Mouse (Mus musculus) small intestine, adult 2 months (tissue): ENCODE measurements around the gene Bms1. TPM values are rescaled to one million over a fixed set of nuclear protein-coding genes. Genes with fewer than 3 reads are reported as not detected.

ENCODE experiments used
- H3K27ac ChIP-seq: fragments of 200-500 bp; 2 replicates; pipeline ENCODE4 v1.5.1; 2012; ENCODE audit warnings: low read depth, low read length, control low read depth, inconsistent platforms; ENCODE audit not compliant: insufficient read depth
- H3K27me3 ChIP-seq: fragments of 200-500 bp; 2 replicates; pipeline ENCODE4 v1.6.1; 2012; ENCODE audit warnings: mild to moderate bottlenecking, moderate library complexity, low read length, inconsistent platforms; ENCODE audit not compliant: control insufficient read depth, insufficient read depth
- H3K36me3 ChIP-seq: fragments of 200-500 bp; 2 replicates; pipeline ENCODE4 v1.6.1; 2012; ENCODE audit warnings: mild to moderate bottlenecking, low read length, control low read depth, inconsistent platforms; ENCODE audit not compliant: control insufficient read depth, insufficient read depth
- H3K4me1 ChIP-seq: fragments of 200-500 bp; 2 replicates; pipeline ENCODE4 v1.6.1; 2012; ENCODE audit warnings: low read length, inconsistent platforms, mixed read lengths; ENCODE audit not compliant: control insufficient read depth, insufficient read depth, insufficient read length
- H3K4me3 ChIP-seq: fragments of 200-500 bp; 2 replicates; pipeline ENCODE4 v1.5.1; 2012; ENCODE audit warnings: low read depth, mild to moderate bottlenecking, control low read depth, inconsistent platforms, low read length, moderate library complexity
- CTCF ChIP-seq: fragments of 200-500 bp; IDR thresholded peaks from 2 replicates; pipeline ENCODE4 v1.5.1; 2012; ENCODE audit warnings: low read depth, mild to moderate bottlenecking, control low read depth, inconsistent platforms, low read length, moderate library complexity, mixed read lengths; ENCODE audit not compliant: insufficient replicate concordance, insufficient read length; ENCODE audit errors: extremely low read depth
- POLR2A ChIP-seq: fragments of 200-500 bp; IDR thresholded peaks from 2 replicates; pipeline ENCODE4 v1.6.1; 2012; ENCODE audit warnings: low read depth, mild to moderate bottlenecking, control low read depth, inconsistent platforms, low read length, moderate library complexity
- WGBS: fragments of 180-500 bp; shearing (Covaris S2); methylation state at CpG from one replicate; pipeline ENCODE4 v1.1.7; 2018; 5-methylcytosine and 5-hydroxymethylcytosine counted together
- polyA plus RNA-seq: library from polyadenylated mRNA; depleted of rRNA; stranded (reverse); fragments of >200 nt; gene quantifications from 2 replicates; pipeline ENCODE4 v1.2.3, GENCODE M21; 2012

The Bms1 gene
- polyA plus RNA-seq, 1 experiment, result 1.4 TPM

DNA sequence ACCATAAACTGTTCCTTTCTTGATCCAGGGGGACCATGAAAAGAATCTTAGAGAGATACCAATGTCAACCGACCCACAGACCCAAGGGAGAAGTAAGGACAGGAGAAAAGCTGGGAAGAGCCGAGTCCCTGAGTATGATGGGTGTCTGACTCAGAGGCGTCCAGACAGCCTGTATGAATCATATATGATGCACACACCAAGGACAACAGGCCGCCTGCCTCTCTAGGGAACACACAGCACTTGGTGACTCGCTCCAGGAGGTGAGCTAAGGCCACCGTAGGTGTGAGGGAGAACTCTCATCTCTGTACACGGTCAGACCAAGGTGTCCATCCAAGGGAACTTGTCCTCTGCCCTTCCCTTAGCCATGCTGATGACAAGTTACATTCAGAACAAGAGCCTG is 51.8 kb downstream of the Bms1 start:
- Histone ChIP-seq H3K27ac (no peak overlapping the region), H3K27me3 (no peaks in the 10 kb centered on the region), H3K36me3 (no peaks in the 10 kb centered on the region), H3K4me1 (no peaks in the 10 kb centered on the region), H3K4me3 (no peak overlapping the region)
- TF ChIP-seq POLR2A, result no peak
- TF ChIP-seq CTCF, result no peak
- WGBS, result 71% methylated on average over 7 of the region's 7 CpGs

DNA sequence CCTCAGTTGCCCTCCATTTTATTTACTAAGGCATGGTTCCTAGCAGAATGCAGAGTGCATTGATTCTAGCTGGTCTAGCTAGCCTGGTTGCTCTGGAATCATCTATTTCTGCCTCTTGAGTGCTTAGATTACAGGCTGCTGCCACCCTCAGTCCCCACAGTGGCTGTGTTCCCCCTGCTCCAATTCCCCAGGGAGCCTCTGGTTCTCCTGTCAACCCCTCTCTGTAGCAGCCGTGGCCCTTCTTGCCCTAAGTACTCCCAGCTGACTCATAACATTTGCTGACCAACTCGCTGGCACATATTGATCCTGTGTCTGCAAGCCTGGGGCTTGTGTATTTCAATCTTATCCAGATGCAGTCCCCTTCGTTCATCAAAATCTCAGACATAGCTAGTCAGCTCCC is 53.1 kb downstream of the Bms1 start:
- WGBS, result 41% methylated on average over 3 of the region's 3 CpGs
- no peaks in the 10 kb centered on the region for H3K4me1 ChIP-seq
- H3K36me3 ChIP-seq, result no peaks in the 10 kb centered on the region
- H3K27me3 ChIP-seq, result no peaks in the 10 kb centered on the region
- no peak overlapping the region for H3K4me3 ChIP-seq
- no peak for TF ChIP-seq CTCF
- no peak for TF ChIP-seq POLR2A
- no peak overlapping the region for H3K27ac ChIP-seq

DNA sequence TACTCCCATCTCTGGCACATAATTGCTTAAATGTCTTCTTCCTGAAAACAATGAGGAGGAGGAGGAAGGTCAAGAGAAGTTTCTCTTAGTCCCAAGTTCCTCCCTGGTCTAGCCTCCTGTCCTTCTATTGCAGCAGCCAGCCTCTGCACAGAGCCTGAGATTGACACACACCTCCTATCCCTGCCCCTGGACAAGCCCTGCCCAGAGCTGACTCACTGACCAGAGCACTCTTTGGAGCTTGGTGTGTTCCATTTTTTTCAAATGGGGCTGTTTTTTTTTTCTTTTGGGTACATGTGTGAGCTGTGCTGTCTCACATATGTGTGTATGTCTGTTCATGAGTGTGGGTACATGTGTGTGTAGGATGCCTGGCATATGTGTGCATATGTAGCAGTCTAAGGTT is 53.5 kb downstream of the Bms1 start:
- TF ChIP-seq POLR2A, result no peak
- no peak for TF ChIP-seq CTCF
- H3K4me3 ChIP-seq, result no peak overlapping the region
- no peaks in the 10 kb centered on the region for H3K36me3 ChIP-seq
- no peak overlapping the region for H3K27ac ChIP-seq
- H3K27me3 ChIP-seq, result no peaks in the 10 kb centered on the region
- no peaks in the 10 kb centered on the region for H3K4me1 ChIP-seq

DNA sequence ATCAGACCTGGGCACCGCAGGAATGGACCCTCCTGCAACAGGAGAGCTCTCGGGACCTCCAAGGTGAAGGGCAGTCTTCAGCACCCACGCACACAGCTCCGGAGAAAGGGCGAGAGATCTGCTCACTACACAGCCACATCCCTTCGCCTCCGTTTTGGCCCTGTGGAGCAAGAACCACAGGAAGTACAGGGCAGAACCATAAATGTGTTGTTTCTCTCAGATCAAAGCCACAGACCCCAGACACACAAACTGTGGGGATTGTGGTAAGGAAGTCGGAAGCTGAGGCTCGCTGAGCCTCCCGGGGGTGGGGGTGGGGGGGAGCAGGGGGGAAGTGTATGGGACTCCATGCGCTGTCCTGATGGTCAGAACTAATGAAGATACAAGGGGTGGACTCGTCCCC is 68.9 kb downstream of the Bms1 start:
- Histone ChIP-seq H3K27me3 (no peaks in the 10 kb centered on the region), H3K4me3 (no peak overlapping the region), H3K27ac (no peak overlapping the region), H3K36me3 (no peaks in the 10 kb centered on the region), H3K4me1 (no peaks in the 10 kb centered on the region)
- TF ChIP-seq POLR2A, result no peak
- TF ChIP-seq CTCF, result no peak
- WGBS, result 76% methylated on average over 12 of the region's 12 CpGs

DNA sequence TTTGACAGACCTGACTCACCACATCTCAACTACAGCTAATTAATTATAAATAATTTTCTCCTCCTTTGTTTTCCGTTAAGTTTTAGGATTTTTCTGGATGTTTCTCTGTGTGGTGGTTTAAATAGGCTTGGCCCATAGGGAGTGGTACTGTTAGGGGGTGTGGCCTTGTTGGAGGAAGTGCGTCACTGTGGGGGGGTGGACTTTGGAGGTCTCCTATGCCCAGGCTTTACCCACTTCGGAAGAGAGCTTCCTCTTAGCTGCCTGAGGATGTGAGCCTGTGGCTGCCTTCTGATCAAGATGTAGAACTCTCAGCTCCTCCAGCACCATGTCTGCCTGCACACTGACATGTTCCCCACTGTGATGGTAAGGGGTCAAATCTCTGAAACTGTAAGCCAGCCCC is 71.1 kb downstream of the Bms1 start:
- Histone ChIP-seq H3K4me1 (no peaks in the 10 kb centered on the region), H3K27ac (no peak overlapping the region), H3K36me3 (no peaks in the 10 kb centered on the region), H3K4me3 (no peak overlapping the region), H3K27me3 (no peaks in the 10 kb centered on the region)
- WGBS, result 58% methylated on average over 3 of the region's 3 CpGs
- TF ChIP-seq POLR2A, result no peak
- no peak for TF ChIP-seq CTCF

DNA sequence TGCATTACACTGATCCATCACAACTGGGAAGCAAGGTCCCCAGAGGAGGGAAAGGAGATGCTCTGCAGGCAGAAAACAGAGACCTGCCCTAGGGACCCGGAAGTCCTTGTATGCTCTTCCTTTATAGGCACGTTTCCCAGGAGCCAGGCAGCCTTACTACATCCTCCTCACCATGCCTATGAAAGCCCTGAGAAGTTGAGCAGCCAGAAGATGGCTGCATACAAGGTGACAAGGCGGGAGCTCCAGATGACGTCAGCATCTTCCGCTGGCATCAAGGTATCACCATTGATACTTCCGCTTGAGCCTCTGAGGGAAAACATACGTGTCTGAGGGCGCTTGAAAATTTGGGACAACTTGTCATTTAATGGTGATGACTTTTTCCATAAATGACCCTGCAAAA is 72.0 kb downstream of the Bms1 start:
- Histone ChIP-seq H3K27ac (no peak overlapping the region), H3K4me3 (no peak overlapping the region), H3K27me3 (no peaks in the 10 kb centered on the region), H3K4me1 (no peaks in the 10 kb centered on the region), H3K36me3 (no peaks in the 10 kb centered on the region)
- TF ChIP-seq CTCF, result no peak
- TF ChIP-seq POLR2A, result no peak
- 81% methylated on average over 8 of the region's 8 CpGs for WGBS

DNA sequence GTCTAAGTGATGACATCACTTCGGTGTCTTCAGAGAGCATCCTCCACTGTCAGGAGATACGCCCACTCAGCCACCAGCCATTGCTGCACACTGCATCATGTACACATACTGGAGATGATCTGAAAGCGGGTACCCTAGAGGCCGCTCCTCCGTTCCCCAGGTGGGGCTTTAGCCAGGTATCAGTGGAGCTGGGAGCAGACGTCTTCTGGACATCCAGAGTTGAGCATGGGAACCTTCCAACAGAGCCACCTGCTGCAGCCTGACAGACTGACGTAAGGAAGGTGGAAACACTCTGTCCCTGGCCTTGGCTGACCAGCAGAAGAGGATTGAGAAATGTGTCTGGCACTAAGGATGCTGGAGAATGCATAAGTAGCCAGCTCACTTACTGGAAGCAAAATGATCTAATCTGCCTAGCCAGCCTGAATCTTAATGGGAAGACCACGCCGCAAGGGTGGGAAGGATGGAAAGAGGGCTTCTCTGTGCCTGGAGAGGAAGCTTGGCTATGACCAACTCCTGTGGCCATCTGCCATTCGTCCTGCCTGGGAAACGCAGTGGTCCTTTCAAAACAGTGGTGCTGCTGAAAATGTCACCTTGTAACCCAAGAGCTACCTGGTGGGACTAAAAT is 77.3 kb downstream of the Bms1 start:
- H3K36me3 ChIP-seq, result no peaks in the 10 kb centered on the region
- no peak overlapping the region for H3K27ac ChIP-seq
- H3K4me3 ChIP-seq, result no peak overlapping the region
- TF ChIP-seq CTCF, result no peak
- TF ChIP-seq POLR2A, result no peak
- H3K4me1 ChIP-seq, result no peaks in the 10 kb centered on the region
- WGBS, result 87% methylated on average over 11 of the region's 11 CpGs
- no peaks in the 10 kb centered on the region for H3K27me3 ChIP-seq
